Comparison of ENCODE assay signal across 15 mouse cellular contexts in the genomic region with DNA sequence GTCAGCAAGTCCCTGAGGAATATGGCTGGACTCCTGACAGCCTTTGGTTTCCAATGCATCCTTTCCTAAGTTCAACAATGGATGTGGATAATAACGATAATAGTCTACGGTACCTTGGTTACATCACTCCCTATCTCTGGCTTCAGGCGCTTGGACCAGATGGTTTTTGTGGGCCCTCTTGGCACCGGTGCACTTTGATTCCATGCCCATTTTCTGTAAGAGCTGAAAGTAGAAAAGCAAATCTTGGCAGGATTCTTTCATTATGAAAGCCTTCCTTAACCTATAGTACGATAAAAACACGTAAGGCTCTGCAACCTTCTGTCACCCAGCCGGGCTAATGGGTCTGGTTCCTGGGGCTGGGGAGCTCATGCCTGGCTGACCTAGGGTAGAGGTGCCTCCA. TPM values are rescaled to one million over a fixed set of nuclear protein-coding genes. Genes with fewer than 3 reads are reported as not detected.
A peak's percentile ranks its signal among the peaks of the same experiment; 100 is the strongest.
DNase-seq lines count a peak whose midpoint lies in the region; ATAC-seq lines count a peak whose summit lies in the region.
"Had no signal": no experiment of that assay in that cellular context is flagged by ENCODE, and none has a peak within 500 bp of the region (broad histone marks: within the 10 kb centered on the region; RNA-seq: fewer than 3 reads in every experiment).

No protein-coding gene starts in this region.

- H3K4me3 ChIP-seq in forebrain, embryonic 16.5 days (replicated peaks; ENCODE audit: low read length), result no peak overlapping the region
- H3K4me3 ChIP-seq in kidney, embryonic 16.5 days (ENCODE audit: low read length), result no peak overlapping the region
- H3K4me3 ChIP-seq: hindbrain, embryonic 12.5 days; neural tube, embryonic 12.5 days had no signal

- H3K4me1 ChIP-seq in forebrain, embryonic 16.5 days (replicated peaks; ENCODE audit: control insufficient read depth, insufficient read depth, low read length), result peaks cover 7% of the 10 kb centered on the region
- H3K4me1 ChIP-seq in kidney, embryonic 16.5 days (ENCODE audit: insufficient read depth, low read length), result no peaks in the 10 kb centered on the region
- H3K4me1 ChIP-seq: hindbrain, embryonic 12.5 days; neural tube, embryonic 12.5 days had no signal

- H3K9me3 ChIP-seq in forebrain, embryonic 16.5 days (ENCODE audit: control insufficient read depth, low read length), result no peaks in the 10 kb centered on the region
- no peaks in the 10 kb centered on the region for H3K9me3 ChIP-seq in kidney, embryonic 16.5 days (ENCODE audit: low read length)
- H3K9me3 ChIP-seq: G1E; hindbrain, embryonic 12.5 days; neural tube, embryonic 12.5 days had no signal

- DNase-seq in cerebellum, postnatal 4 days (ENCODE audit: low spot score in 2 of 2), result no peak
- DNase-seq in layer of hippocampus, postnatal 25 days (ENCODE audit: extremely low spot score in 1 of 2, low spot score in 1 of 2), result peak; percentile 19 to 40
- peak; percentile 32 for DNase-seq in right cerebral cortex, postnatal 14 days
- no peak for DNase-seq in embryo, embryonic 10 days (ENCODE audit: low spot score)
- no peak for DNase-seq in lung, postnatal 10 days
- DNase-seq: heart, adult 18-20 months; kidney, postnatal 10 days; spleen, adult 18-20 months had no signal

- peak overlapping the region; percentile 35 for H3K4me2 ChIP-seq in forebrain, embryonic 16.5 days (ENCODE audit: low read length)
- no peak overlapping the region for H3K4me2 ChIP-seq in kidney, embryonic 16.5 days (replicated peaks; ENCODE audit: low read depth, low read length)
- H3K4me2 ChIP-seq: hindbrain, embryonic 12.5 days; neural tube, embryonic 12.5 days had no signal

- H3K9ac ChIP-seq in forebrain, embryonic 16.5 days (replicated peaks; ENCODE audit: low read depth, low read length), result no peak overlapping the region
- no peak overlapping the region for H3K9ac ChIP-seq in kidney, embryonic 16.5 days (replicated peaks; ENCODE audit: low read length)
- H3K9ac ChIP-seq: hindbrain, embryonic 12.5 days; liver, embryonic 14.5 days; neural tube, embryonic 12.5 days had no signal

- H3K36me3 ChIP-seq in forebrain, embryonic 16.5 days (ENCODE audit: control insufficient read depth, insufficient read depth), result no peaks in the 10 kb centered on the region
- no peaks in the 10 kb centered on the region for H3K36me3 ChIP-seq in kidney, embryonic 16.5 days (ENCODE audit: insufficient read depth, low read length)
- H3K36me3 ChIP-seq: G1E; hindbrain, embryonic 12.5 days; neural tube, embryonic 12.5 days had no signal

- no peak overlapping the region for H3K27ac ChIP-seq in forebrain, embryonic 16.5 days (ENCODE audit: low read length)
- H3K27ac ChIP-seq in kidney, embryonic 16.5 days (ENCODE audit: low read length), result no peak overlapping the region
- H3K27ac ChIP-seq: hindbrain, embryonic 12.5 days; liver, embryonic 14.5 days; neural tube, embryonic 12.5 days had no signal

- peak; percentile 79 for ATAC-seq in cerebellum, adult (ENCODE audit: insufficient number of reproducible peaks, low FRiP score, low TSS enrichment)
- peak; percentile 38; the same call in 1 of the 2 replicates for ATAC-seq in forebrain, embryonic 16.5 days
- ATAC-seq in kidney, embryonic 16.5 days (ENCODE audit: low FRiP score, low TSS enrichment), result no peak

- 52% methylated on average over 7 of the region's 7 CpGs for WGBS in forebrain, embryonic 16.5 days
- WGBS in kidney, embryonic 16.5 days, result 88% methylated on average over 7 of the region's 7 CpGs

- no peaks in the 10 kb centered on the region for H3K27me3 ChIP-seq in forebrain, embryonic 16.5 days (replicated peaks; ENCODE audit: control insufficient read depth, insufficient read depth, low read length)
- H3K27me3 ChIP-seq in kidney, embryonic 16.5 days (ENCODE audit: insufficient read depth, low read length), result no peaks in the 10 kb centered on the region
- H3K27me3 ChIP-seq: hindbrain, embryonic 12.5 days; neural tube, embryonic 12.5 days had no signal

RNA-seq across cellular contexts. Expression of gene Nrd1, which starts 51.3 kb away (rescaled TPM):
- 84.6 and 88.8 TPM in 2 replicates for polyA plus RNA-seq in forebrain, embryonic 16.5 days (2015; fragmentation: Nextera tagmentation; extraction: Ambion mirVana)
- 100 to 1,000 TPM in 1 of 2 experiments, 10 to 100 TPM in 1; 99.5 to 136 TPM for total RNA-seq in layer of hippocampus, postnatal 25 days (2021)
- polyA plus RNA-seq in kidney, embryonic 16.5 days (2015; fragmentation: Nextera tagmentation; extraction: Ambion mirVana), result 65.0 and 65.1 TPM in 2 replicates

Comparison
In these comparisons a context has a peak if more than half of its experiments do, and no peak if none do; other contexts are left out.
1. DNase-seq: peak in layer of hippocampus, postnatal 25 days (2 of 2) and right cerebral cortex, postnatal 14 days (single experiment); none in cerebellum, postnatal 4 days (0 of 2), embryo, embryonic 10 days (single experiment) and lung, postnatal 10 days (single experiment).